Mouse (Mus musculus): ENCODE measurements around the gene Mras. TPM values are rescaled to one million over a fixed set of nuclear protein-coding genes. Genes with fewer than 3 reads are reported as not detected.

Gene Mras
- polyA plus RNA-seq (2015; fragmentation: Nextera tagmentation; extraction: Ambion mirVana), result 11.9 and 14.7 TPM in 2 replicates

DNA sequence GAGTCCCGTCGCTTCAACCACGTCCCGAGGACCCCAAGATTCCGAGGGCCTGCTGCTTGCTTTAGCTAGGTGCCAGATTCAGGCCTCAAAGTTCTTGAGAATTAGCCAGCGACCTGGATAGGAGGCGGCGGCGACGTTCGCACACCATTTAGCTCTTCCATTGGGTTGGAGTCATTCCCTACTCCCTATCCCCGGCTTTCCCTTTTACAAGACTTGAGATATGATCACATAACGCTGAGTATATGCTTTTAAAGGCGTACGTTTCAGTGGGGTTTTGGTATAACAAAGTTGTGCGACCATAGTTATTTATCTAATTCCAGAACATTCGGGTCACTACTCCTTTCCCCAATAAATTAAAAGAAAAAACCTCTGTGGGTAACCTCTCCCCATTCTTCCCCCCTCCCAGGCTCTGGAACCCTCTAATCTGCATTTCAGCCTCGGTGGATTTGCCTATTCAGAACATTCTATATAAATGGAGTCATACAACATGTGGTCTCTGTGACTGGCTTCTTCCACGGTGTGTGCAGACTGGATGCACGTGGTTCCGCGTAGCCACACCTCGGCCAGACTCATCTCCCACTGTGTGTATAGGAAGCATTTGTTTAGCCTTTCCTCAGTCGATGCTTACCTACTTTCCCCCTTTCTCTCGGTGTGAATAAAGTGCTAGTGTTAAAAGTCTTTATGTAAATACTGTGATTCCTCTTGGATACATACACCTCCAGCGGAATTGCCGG lies at the start of gene Mras:
TSS of gene Mras (minus strand) at position 351 of the 734 bp plus-strand sequence.
- no peak for DNase-seq (ENCODE audit: low spot score)

DNA sequence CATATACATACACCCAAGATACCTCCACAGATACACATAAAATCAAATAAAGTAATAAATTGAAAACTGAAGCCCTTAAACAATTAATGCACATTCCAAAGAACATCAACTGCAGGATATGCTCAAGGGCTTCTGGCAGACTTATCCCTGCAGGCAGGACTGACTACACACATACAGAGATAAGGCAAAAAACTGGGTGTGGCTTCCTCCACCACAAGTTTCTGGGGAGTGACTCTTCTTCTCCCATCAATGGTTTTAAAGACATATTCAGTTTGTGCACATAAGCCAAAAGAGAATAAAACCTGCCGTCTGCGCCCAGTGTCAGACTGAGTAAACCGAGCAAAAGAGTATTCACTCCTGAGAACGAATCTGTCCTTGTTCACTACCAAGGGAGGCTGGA lies 48.0 kb upstream of the Mras start:
- DNase-seq (ENCODE audit: low spot score), result no peak

DNA sequence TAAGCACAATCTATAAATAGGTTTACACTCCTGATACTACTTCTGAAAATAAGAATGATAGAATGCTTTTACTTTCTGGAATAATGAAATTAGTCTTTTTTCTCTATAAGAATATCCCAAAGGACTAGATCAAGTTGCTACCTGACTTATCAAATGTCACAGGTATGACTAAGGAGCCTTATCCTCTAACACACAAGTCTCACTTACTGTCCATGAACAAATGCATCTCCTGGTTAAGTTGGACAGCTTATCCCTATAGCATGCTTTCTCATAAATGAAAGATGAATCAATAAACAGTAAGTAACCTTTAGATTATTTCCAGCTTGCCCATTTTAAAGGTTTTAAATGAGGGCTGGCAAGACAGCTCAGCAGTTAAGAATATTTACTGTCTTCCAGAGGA lies 47.5 kb upstream of the Mras start:
- no peak for DNase-seq (ENCODE audit: low spot score)

- DNase-seq (ENCODE audit: low spot score), result no peak
These were observed 46.0 kb upstream of the Mras start for GRCm38 (mm10) chr9:99483191-99483590.

DNA sequence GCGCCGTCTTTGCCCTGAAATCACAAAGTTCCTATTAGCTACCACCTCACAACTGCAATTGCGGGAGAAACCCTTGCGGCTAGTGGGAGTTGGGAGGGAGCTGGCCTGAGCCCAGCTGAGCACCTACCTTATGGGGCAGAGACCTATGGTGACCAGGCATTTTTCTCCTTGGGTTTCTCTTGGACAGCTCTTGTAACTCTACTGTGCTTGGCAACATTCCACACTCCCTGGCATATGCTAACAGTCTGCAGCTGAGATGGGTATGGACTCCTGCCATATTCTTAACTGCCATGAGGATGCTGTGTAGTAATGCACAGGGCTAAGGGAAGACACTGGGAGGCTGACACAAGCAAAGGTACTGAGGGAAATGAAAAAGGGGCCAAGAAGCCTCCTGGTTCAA lies 43.6 kb upstream of the Mras start:
- no peak for DNase-seq (ENCODE audit: low spot score)

- DNase-seq (ENCODE audit: low spot score), result peak; percentile 53
These were observed 42.1 kb upstream of the Mras start for GRCm38 (mm10) chr9:99479181-99479711.

DNA sequence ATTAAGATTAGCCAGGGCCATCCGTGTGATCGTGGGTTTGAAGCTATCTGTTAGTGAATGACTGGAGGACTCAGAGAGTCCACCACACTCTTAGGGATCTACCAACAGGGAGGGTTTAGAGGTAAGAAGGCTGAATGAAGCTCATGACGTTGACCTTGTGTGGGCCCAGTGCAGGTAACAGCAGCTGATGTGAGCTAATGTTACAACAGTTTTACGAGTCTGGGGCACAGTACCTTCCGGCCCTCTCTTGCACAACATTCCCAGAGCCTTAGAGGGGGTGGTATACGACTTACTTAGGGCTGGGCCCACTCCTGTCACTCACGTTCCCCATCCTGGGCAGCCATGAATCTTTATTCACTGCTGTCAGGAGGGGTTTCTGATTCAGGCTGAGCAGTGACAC lies 34.2 kb upstream of the Mras start:
- no peak for DNase-seq (ENCODE audit: low spot score)

- DNase-seq (ENCODE audit: low spot score), result no peak
These were observed 33.3 kb upstream of the Mras start for GRCm38 (mm10) chr9:99470347-99471092.

- DNase-seq (ENCODE audit: low spot score), result peak; percentile 8
These were observed 32.6 kb upstream of the Mras start for GRCm38 (mm10) chr9:99469681-99470273.

GRCm38 (mm10) chr9:99468572-99468971 lies 31.4 kb upstream of the Mras start:
- DNase-seq (ENCODE audit: low spot score), result no peak

DNA sequence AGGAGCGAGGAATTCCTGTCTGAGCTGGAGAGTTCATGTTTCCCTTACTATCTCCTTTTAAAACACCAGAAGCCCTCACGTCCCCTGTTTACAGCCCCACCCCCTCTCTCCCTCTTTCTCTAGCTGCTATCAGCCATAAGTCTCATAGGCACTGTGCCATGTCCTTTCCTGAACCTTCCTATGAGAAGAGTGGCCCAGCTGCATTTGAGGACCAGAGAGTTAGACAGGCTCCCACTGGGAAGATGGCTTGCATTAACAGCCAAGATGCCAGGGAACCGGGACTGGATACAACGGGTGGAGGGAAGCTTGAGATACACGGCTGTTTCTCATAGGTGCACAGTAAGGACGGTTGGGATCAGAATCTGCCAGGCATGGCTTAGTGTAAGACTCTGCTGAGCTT lies 27.7 kb upstream of the Mras start:
- DNase-seq (ENCODE audit: low spot score), result no peak

DNA sequence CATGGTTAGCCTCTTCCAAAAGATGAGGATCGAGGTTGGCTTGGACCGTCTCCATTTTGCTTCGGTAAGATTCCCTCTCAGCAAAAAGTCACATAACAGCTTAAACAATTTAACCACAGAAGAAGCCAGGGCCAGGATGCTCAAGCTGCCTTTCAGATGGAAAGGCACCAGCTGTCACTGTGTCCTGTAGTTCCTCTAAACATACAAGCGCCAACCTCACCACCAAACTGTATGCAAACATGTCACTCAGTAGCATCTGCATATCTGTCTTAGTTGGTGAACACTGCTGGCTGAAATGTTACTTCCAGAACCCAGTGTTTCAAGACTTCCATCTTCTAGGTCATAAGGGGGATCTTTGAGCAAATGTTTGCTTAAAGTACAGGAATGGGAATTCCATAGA lies 22.5 kb upstream of the Mras start:
- no peak for DNase-seq (ENCODE audit: low spot score)

- DNase-seq (ENCODE audit: low spot score), result peak; percentile 46
These were observed 21.5 kb upstream of the Mras start for GRCm38 (mm10) chr9:99458529-99459208.

DNA sequence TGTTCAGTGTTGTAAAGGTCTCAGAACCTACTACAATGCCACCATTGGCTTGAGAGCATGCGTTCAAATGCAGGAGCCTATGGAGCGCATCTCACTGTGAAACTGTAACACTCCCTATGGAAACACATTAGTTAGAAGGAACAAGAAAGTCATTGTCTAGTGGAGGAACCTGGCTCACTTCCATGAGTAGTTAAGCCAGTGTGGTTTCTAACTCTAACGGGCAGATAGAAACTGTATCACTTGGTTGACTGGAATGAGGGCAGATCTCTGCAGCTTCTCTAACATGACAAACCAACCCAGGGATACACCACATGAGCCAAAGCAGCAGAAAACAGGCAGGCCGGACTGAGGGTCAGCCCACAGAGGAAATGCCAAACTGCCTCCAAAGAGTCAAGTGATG lies 17.0 kb upstream of the Mras start:
- DNase-seq (ENCODE audit: low spot score), result no peak

DNA sequence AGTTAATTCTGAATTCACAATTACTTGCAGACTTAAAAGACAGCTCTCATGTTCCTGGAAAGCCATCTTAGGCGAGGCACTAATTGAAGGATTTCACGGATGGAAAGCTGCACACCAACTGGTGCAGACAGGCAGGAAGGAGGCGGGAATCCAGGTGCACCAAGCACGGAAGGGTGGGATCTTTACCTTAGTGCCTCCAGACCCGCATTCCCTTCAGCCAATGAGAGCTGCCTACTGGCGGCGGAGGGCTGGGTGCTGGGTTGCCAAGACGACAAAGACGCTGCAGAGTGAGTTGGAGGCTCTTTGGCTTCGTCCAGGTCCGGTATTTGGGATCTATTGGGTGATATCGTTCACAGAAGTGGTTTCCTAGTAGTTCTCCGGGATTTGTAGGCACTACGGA lies 14.0 kb upstream of the Mras start, which contains the start of gene Nme9:
TSS of gene Nme9 (plus strand) at position 315 of the 400 bp plus-strand sequence.
- DNase-seq (ENCODE audit: low spot score), result no peak

- DNase-seq (ENCODE audit: low spot score), result peak; percentile 46
These were observed 12.9 kb upstream of the Mras start for GRCm38 (mm10) chr9:99449886-99450647.

GRCm38 (mm10) chr9:99447323-99447722 lies 10.1 kb upstream of the Mras start:
- no peak for DNase-seq (ENCODE audit: low spot score)

GRCm38 (mm10) chr9:99446259-99446658 lies 9.1 kb upstream of the Mras start:
- no peak for DNase-seq (ENCODE audit: low spot score)

- DNase-seq (ENCODE audit: low spot score), result peak; percentile 13
These were observed 7.5 kb upstream of the Mras start for GRCm38 (mm10) chr9:99444590-99445178.

All from thymus, postnatal 0 days (tissue).